Mouse (Mus musculus) bone marrow, adult 2 months (tissue): ENCODE data around the gene Dnajb5.

Experiments
- CTCF ChIP-seq: fragments of 200-500 bp; IDR thresholded peaks from 2 replicates; pipeline ENCODE4 v1.5.1; 2011; ENCODE audit warnings: low read length, control low read depth; ENCODE audit not compliant: control insufficient read depth, insufficient read depth
- POLR2A ChIP-seq: fragments of 200-500 bp; IDR thresholded peaks from 2 replicates; pipeline ENCODE4 v1.6.1; 2011; ENCODE audit warnings: low read depth, mild to moderate bottlenecking, control low read depth, low read length, borderline replicate concordance; ENCODE audit not compliant: control insufficient read depth

DNA sequence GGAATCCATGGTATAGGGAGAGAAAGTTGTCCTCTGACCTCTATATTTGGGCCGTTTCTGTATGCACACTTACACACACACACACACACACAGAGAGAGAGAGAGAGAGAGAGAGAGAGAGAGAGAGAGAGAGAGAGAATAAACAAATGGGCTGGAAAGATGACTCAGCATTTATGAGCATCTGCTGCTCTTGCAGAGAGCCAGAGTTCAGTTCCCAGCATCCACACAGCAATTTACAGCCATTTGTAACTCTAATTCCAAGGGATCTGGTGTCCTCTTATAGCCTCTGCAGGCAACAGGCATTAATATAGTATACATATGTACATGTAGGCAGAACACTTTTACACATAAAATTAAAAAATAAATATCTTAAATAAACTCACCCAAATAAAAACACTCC, 45.7 kb upstream of the Dnajb5 start:
- no peak for TF ChIP-seq POLR2A
- TF ChIP-seq CTCF, result no peak
